Mouse (Mus musculus) lung, postnatal 10 days (tissue): ENCODE data around the gene Cfap45.

ENCODE experiments used
- DNase-seq: peaks from one replicate; pipeline ENCODE4 v3.0.0; 2021

Gene Cfap45

DNA sequence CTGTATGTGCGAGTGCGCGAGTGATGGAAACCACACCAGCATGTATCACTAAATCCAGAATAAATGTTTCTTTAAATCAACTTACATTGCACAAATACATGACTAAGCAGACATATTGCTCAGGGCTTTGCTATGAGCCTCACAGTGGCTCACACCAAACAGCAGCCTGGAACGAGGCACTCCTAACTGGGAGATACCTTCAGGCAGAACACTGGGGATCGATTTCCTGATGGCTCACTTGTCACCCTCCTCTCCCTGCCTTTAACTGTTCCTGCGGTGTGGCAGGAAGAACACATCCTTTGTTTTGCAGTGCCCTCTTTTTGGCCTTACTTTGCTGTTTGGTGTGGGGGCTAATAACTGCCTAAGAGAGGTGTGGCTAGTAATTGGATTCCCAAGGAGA lies 957 bp upstream of the Cfap45 start:
- DNase-seq = no peak

DNA sequence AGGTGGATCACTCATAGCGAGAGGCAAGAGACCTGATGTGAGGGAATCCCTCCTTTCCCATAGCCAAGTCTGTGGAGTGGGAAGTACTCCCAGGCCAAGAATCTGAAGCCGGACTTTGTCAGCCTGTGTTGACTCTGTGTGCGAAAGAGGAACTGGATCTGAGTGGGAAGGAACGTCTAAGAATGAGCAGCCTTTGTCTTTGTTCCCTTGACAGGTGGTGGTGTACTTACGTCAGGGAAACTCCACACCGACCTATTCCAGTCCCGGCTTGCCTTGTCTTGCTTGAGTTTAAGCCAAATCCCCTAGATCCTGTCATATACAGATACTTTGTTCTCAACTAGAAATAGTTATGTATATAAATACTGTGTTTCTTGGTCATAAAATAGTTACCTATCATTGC lies 1.9 kb downstream of the Cfap45 start:
- no peak for DNase-seq

DNA sequence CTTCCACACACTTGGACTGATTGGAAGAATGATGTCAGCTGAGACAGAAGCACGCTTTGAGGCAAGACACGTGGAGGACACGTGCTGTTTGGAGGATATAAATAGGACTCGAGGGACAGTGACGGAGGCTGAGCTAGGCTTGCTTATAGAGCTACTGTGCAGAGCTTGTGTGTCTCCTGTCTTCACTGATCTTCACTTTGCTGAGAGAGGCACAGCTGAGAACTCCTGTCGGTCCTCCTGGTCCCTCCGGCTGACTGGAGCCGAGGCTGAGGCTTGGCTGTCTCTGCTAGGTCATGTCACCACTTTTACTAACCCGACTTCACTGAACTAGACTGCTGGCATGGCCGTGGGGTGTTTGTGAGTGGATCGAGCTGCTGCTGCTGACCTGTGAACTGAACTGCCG lies 3.1 kb downstream of the Cfap45 start:
- DNase-seq = peak; percentile 88

DNA sequence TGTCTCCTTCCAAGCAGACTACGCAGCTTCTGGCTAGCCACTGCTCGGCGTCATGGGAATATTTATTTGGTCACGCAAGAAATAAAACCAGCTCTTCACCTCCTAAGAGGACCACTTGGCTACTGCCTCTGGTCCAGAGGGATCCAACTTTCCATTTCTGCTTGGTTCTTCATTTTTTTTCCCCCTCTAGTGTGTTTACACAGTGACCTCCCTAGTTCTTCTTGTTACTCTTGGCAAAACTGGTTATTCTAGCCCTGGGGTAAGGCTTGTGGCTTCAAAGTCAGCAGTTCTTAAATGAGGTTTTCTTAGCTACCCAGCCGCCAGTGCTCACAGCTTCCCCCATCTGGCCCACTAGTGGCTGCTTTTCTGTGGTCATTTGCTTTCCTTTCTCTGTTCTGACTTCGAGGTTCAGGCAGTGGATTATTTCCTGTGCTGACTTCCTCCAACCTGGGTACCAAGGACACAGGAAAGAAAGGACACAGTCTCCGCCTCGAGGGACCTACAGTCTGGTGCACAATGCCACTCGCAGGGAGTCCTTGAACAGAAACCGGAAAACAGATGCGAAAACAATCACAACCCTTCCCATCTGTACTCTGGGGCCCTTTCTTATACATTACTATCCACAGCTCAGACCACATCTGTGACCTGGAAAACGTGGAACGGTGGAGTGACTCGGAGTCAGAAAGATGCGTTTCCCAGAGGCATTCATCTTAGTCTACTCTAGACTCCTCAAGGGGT lies 4.6 kb downstream of the Cfap45 start:
- DNase-seq = peak; percentile 76

DNA sequence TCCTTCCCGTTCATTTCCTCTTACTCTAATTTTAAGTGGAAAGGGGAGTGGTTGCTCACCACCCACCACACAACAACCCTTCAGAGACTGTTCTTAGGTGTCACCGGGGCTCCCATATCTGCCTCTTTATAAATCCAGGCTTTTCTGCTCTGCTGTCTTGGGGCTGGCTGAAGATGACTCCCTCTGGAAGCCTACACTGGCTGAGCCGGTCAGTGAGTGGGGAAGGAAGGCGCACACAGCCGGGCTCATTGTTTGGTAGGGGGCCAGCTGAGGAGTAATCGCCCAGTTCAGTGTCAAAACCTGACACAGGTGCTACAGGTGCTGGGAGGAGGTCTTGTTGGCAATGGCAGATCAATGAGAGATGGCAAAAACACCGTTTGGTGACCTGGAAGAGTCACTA lies 5.4 kb downstream of the Cfap45 start:
- no peak for DNase-seq

DNA sequence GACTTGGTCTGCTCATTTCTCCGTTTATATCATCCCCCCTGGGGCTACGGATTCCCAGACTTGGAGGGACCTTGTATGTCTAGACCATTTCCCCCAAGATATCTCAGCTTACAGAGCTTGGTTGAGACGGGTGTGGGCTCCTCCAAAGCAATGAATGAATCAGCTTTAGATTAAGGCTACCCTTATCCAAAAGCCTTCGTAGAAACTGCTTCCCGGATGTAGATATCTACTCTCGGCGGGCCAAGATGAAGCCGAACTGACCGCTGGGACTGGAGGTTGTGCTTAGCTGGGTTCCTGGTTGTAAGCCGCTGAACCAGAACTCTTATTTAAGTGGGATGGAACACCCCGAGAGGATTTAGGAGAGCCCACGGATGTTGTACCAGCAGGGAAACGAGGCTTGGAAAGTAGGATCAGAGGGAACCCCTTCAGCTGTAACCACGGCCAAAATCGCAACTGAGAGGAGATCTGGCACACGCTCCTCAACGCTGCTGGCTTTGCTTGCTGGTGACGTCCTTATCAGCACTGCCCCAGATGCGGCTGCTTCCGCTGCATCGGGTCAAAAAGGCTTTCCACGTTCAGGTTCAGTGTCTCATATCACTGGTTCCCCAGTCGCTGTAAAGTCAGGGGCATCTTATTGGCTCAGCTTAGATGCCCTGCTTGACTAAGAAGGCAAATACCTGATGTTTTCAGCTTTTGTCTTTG lies 5.9 kb downstream of the Cfap45 start:
- peak; percentile 72 for DNase-seq

DNA sequence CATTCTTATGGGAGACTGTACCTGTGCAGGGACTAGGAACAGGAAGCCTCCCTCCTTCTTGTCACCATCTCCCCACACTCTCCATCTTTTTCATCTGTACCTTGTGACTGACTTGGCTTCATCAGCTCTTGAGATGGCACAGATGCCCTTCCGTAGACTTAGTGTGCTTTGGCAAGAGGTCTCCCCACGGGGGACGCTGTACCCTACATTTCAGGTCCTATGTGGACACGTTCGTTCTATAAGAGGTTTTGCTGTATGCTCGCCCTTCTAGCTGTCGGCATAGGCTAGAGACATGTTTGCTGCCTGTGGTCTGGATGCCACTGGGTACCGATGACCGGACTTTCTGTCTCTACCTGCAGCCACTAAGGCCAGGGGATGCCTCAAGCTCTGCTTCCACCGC lies 6.8 kb downstream of the Cfap45 start:
- no peak for DNase-seq

DNA sequence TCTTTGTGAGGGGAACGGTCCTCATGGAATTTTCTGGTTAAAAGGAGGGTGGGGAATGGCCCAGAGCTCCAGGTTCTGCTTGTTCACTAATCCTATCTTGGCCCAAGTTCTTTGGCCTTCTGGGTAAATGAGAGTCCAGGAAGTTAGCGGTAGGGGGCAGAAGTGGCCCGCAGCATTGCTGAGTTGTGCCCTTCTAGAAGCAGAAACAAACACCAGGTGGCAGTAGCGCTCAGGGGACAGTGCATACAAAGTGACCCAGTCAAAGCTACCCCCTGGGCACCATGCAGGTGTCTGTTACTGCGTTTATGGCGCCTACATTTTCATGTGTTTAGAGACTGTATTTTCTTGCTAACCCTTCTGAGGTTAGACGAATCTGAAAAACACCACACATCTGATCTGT lies 8.1 kb downstream of the Cfap45 start:
- DNase-seq = peak; percentile 96

DNA sequence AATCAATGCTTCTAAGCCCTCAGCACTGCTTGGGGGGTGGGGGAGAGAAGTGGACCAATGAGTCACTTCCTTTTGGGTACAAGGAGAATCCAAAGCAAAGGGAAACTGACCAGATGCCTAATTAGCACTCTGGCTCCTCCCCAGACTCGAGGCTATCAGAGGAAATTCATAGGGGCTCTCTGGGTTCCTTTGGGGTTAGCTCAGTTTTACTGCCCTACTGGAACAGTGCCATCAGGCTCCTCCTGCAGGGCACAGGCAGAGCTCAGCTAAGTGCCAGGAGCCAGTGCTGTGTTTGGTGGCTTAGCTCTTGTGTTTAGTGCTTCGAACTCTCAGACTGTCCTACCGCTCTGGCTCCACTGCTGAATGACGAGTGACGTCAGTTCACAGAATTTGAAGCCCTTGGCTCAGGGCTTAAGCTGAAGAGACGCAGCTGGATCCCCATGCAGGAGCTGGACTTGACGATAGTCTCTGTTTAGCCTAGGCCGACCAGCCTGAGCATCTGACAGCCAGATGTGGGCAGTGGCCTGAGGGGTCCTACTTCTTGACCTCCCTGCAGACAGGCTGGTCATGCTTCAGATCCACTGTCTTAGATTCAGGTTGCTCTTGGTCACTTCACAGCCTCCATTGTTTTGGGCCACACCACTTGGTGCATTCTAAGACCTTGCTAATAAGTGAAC lies 10.1 kb downstream of the Cfap45 start:
- DNase-seq = no peak

DNA sequence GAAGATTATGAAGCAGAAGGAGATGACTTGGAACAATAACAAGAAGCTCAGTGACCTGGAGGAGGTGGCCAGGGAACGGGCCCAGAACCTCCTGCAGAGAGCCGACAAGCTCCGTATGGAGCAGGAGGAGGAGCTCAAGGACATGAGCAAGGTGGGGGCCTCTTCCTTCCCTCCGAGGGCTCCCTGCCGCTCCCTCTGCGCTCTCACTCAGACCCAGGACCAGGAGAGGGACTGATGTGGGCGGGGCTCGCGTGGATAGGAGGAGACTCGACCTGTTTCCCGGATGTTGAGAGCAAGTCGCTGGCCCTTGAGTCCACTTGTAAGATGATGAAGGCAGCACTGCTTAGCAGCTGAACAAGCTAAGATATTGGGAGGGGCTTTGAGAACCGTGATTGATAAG lies 11.9 kb downstream of the Cfap45 start:
- DNase-seq = peak; percentile 74

DNA sequence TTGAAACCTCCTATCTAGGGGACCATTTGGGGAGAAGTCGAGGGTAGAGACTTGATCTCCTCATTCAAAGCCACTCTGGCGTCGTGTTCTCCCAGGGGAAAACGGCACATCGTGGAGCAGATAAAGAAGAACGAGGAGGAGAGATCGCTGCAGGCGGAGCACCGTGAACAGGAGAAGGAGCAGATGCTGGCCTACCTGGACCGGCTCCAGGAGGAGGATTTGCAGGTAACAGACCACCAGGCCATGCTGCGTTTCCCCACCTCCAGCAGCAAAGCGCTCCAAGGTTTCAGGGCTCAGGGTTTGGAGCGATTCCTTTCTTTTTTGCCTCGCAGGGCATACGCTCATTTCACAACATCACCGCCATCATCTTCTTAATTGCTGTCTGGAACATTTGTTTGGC lies 14.5 kb downstream of the Cfap45 start:
- DNase-seq = no peak

DNA sequence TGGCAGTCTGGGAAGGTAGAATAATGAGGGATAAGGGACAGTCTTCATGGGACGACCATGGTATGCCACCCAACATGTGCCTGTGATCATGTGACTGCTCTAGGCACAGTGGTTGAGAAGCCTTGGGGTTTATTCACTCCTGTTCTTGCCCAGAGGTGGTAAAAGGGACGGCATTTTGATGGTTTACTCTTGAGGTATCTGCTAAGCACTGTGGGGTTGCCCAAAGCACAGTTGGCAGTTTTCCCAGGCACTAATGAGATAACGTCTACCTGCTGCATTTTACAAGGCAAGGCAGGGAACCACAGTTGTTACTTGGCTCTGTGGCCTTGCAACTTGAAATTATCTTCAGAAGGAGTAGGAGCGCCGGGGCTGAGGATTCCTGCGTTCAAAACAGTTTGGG lies 19.2 kb downstream of the Cfap45 start:
- DNase-seq = no peak

DNA sequence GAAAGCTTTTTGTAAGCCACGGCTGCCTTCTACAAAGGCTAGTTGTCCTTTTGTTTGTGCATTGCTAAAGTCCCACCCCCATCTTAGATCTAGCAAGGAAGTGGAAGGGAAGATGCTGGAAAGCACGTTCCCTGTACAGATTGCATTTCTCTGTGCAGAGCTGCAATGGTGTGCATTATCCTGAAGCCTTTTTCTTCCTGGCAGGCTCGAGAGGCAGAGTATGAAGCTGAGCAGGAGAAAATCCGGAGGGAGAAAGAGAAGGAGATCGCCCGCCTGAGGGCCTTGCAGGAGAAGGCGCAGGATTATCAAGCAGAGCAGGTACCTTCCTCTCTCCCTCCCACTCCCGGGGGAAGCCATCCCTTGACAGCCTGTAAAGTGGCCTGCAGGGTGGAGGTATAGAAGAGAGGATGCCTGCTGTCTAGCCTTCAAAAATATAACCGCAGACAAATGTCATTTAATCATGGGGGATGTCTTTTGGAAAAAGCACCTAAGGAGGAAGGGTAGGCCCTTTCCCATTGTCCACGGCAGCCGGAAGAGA lies 19.8 kb downstream of the Cfap45 start:
- DNase-seq = no peak

DNA sequence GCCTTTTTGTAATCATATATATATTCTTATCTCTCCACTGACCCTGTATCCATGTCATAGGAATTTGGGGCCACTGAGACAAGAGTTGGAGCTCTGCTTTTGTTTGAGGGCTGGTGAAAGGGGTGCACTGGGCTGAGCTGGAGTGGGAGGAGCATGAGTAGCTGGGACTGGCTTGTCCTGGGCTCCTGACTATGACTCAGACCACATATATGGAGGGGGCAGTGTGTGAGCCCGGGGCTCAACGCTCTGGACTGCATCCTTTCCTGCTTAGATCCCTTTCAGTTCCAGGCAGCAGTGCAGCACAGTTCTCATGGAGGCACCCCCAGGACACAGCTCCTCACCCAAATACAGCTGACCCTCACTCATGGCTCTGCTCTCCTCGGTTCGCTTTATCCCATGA lies 25.5 kb downstream of the Cfap45 start:
- DNase-seq = no peak

DNA sequence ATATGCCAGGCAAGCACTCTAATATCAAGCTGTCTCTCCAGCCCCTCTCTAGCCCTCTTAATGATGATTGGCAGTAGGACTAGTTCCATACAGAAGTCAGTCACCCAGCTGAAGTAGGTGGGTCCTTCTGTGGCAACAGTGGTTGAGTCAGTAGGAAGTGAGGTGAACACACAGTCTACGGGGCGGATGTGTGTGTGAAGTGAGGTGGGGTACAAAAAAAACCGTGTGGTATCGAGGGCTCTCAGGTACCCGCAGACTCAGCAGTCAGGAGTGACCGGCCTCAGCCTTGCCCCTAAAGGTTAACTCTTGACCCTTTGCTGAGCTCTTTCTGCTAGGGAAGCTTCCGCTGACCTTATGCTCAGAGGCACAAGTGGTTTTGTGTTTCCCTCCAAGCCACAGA lies 27.9 kb downstream of the Cfap45 start:
- no peak for DNase-seq

DNA sequence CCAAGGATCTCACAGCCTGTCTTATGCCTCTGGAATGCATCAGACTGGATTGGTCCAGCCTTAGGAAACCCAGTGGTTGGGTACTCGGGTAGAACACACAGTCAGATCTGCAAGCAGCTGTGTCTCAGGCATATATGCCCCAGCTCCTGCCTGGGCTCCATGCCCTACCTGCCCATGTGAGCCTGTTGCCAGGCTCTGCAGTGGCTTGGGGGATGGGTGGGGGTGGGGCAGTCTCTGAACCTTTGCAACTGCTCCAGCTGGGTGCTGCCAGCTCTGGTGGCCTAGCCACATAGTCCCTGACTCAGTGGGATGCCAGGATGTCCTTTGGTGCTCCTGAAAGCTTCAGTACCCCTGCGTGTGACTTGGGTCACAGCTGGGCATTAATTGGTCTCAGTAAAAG lies 28.7 kb downstream of the Cfap45 start:
- no peak for DNase-seq

DNA sequence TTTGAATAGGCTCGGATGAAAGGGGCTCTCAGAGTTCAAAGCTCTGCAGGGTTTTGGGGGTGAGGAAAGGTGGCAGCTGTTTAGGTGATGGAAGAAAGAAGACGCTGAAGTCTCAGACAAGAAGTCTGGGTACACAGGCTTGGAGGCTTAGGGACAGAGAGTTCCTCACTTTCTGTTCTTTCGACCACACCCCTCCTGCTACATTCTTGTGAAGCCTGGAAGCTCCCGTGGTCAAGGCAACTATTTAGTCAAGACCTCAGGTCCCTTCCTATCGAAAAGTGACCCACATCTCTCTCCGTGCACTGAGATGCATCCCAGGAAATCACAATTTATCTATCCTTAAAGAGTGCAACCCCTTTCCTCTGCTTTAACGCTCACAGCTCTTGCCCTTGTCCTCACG lies 29.1 kb downstream of the Cfap45 start:
- no peak for DNase-seq

DNA sequence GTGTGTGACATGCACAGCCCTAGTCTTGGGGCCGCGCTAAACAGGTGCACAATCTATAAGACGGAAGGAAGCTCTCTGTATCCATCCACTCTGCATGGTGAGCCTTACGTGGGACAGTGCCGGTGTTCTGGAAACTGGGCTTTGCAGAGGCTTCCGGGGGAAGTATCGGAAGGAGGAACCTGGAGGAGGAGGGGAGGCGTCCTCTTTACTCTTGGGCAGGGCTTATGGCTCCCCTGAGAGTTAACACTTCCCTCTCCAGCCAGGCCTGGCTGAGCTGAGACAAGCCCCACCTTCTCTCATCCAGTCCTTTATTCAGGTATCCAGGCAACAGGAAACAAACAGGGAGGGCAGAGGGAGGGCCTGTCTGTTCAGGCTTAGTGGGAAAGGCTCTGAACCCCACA lies 29.9 kb downstream of the Cfap45 start:
- DNase-seq = peak; percentile 76

DNA sequence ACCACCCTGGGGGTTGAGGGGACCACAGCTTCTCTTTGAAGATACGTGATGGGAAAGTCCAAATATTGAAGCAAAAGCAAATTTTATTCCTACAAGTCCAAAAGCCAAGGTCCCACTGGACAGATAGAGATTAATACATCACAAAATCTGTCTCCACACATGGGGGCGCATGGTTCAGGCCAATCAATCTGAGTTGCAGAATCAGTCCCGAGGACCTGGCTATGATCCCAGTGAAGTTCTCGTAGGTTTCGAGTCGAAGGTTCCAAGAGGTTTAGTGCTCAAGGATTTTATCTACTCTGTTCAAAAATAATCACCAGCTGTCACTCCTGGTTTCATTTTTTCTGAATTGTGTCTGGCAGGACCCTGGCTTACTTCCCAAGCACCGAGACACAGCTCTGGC lies 30.4 kb downstream of the Cfap45 start:
- DNase-seq = no peak

DNA sequence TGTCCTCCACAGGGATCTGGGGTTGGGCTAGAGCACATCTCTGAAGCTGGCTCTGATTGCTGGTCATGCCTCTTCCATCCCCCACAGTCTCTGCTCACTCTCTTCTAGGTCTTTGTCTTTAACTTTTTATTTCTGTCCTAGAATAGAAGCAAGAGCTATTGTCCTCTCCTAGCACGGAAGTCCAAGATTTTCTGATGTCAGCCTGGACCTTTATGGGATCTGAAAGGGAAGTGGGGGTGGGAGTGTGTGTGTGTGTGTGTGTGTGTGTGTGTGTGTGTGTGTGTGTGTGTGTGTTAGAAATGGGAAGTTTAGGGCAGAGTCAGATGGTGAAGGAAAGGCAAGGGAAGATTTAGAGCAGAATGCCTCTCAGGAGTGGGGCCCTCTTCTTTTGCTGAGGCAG lies 32.0 kb downstream of the Cfap45 start:
- DNase-seq = peak; percentile 45

DNA sequence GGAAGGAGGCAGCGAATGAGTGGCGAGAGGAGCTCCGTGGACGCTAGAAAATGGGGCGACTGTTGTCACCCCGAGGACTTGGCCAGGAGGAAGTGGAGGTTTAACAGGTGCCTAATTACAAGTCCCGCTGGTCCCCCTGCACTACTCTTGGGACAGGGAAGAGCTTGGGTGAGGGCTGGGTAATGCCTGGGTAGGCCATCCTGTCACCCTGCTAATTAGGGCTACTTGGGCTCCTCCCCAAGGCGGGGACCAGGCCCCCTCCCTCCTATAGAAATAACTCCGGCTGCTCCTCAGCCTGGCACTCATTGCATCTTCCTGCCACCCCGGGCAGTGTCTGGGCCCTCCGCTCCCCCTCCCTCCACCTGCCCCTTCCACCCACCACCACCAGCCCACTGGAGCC lies 35.0 kb downstream of the Cfap45 start, which contains the start of gene Vsig8:
TSS of gene Vsig8 (plus strand) at position 301 of the 400 bp plus-strand sequence.
- DNase-seq = no peak

DNA sequence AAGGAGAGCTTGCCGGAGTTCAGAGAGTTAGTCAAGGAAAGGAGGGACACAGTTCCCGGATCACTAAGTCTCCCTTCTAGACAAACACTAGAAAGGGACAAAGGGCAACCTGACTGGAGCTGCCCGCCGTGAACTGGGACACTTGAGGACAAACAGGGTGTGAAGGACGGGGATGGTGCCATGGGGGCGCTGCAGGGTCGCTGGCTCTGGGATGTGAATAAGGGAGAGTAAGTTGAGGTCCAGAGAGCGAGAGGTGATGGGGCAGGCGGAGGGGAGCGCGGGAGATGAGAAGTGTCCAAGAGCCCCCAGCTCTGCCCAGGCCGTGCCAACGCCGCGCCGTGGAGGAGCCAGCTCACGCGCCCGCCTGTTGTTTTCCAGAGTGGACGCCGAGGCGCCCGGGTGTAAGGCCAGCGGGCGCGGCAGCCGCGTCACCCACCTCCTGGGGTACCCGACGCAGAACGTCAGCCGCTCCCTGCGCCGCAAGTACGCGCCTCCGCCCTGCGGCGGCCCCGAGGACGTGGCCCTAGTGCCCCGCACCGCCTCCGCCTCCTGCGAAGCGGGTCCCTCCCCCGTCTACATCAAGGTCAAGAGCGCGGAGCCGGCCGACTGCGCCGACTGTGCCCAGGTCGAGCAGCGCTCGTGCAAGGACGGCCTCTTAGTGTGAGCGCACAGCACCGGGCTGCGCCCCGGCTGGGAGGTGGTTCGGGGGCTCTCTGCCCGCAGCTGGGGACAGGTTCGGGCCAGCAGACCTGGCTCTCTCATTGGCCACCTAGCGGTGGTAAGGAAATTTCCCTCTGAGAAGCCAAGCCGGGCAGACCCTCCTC lies 42.3 kb downstream of the Cfap45 start:
- peak; percentile 79 for DNase-seq

DNA sequence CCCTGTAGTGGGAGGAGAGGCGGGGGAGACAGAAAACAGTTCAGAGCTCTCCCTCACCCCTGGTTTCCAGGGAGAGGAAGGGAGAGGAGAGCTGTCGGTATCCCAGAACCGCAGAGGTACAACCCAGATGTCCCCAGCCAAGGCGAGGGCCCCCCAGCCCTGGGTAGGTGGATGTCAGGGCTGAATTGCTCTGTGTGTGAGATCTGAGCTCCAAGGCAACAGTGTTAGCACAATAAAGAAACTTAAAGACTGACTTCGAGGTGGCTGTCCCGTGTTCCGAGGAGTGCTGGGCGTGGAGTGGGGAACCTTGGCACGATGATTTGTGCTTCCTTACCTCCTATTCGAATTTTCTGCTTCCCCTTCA lies 42.8 kb downstream of the Cfap45 start:
- no peak for DNase-seq
